Mouse (Mus musculus) embryonic fibroblast, embryonic 13.5 days (primary cell): Measurements from ENCODE around the gene Lypd5.

Source experiments
- CTCF ChIP-seq: IDR thresholded peaks from 2 replicates; pipeline ENCODE4 v1.5.1; 2011; ENCODE audit warnings: mild to moderate bottlenecking, control low read depth, low read length, moderate library complexity, borderline replicate concordance; ENCODE audit not compliant: insufficient read depth
- POLR2A ChIP-seq: IDR thresholded peaks from 2 replicates; pipeline ENCODE4 v1.6.1; 2011; ENCODE audit warnings: low read depth, mild to moderate bottlenecking, control low read depth, low read length, moderate library complexity

DNA sequence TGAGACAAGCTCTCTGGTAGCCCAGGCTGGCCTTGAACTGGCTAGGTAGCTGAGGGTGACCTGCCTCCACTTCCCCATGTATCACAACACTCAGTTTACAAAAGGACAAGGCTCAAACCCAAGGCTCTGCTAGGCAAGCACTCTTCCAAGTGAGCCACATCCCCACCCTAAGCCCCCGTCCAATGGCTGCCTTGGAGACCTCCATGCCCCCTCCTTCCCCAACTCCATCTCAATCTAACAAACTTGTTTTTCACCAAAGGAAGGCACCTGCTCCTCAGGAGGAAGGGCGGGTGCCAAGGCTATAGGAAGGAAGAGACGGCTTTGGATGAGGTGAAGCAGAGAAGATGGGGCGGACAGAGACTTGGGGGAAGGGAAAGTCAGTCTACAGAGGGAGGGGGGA is 23.8 kb downstream of the Lypd5 start:
- TF ChIP-seq POLR2A (no peak), CTCF (no peak)
